Mouse (Mus musculus): ENCODE measurements at regions not wholly inside any gene's neighbourhood (a gene's known extent, or its start where the extent isn't known, plus 50 kb on each side); places are given as distances from the start of the nearest gene placed in this dataset.

GRCm38 (mm10) chr1:77219488-77220321, 295.2 kb downstream of the Epha4 start:
- H3K4me1 ChIP-seq (ENCODE audit: control insufficient read depth, insufficient read depth, insufficient read length) = no peaks in the 10 kb centered on the region
- no peaks in the 10 kb centered on the region for H3K27me3 ChIP-seq (ENCODE audit: control insufficient read depth, insufficient read depth, low read length)
- no peak for DNase-seq (ENCODE audit: low read depth in 1 of 2, low spot score in 2 of 2)
- no peak overlapping the region for H3K4me3 ChIP-seq (ENCODE audit: extremely low read depth, insufficient read depth, insufficient read length)
- no peak for TF ChIP-seq POLR2A (IDR thresholded peaks at IDR 0.05; ENCODE audit: low read depth, low read length)
- WGBS = 62% methylated on average over 3 of the region's 3 CpGs
- H3K27ac ChIP-seq (ENCODE audit: insufficient read depth, low read length) = no peak overlapping the region
- no peaks in the 10 kb centered on the region for H3K36me3 ChIP-seq (ENCODE audit: control insufficient read depth, insufficient read depth, low read length)

- WGBS = 92% methylated on average over 1 of the region's 1 CpGs
- no peaks in the 10 kb centered on the region for H3K27me3 ChIP-seq (ENCODE audit: control insufficient read depth, insufficient read depth, low read length)
- TF ChIP-seq POLR2A (IDR thresholded peaks at IDR 0.05; ENCODE audit: low read depth, low read length) (no peak), CTCF (IDR thresholded peaks at IDR 0.05; ENCODE audit: extremely low read depth, insufficient read depth, insufficient read length, insufficient replicate concordance) (no peak)
- no peak overlapping the region for H3K4me3 ChIP-seq (ENCODE audit: extremely low read depth, insufficient read depth, insufficient read length)
- no peaks in the 10 kb centered on the region for H3K36me3 ChIP-seq (ENCODE audit: control insufficient read depth, insufficient read depth, low read length)
- H3K27ac ChIP-seq (ENCODE audit: insufficient read depth, low read length) = no peak overlapping the region
- DNase-seq (ENCODE audit: low read depth in 1 of 2, low spot score in 2 of 2) = no peak
- H3K4me1 ChIP-seq (ENCODE audit: control insufficient read depth, insufficient read depth, insufficient read length) = no peaks in the 10 kb centered on the region
Observed at GRCm38 (mm10) chr1:77220322-77220590, 294.6 kb downstream of the Epha4 start.

- TF ChIP-seq POLR2A (IDR thresholded peaks at IDR 0.05; ENCODE audit: low read depth, low read length) = no peak
- TF ChIP-seq CTCF (IDR thresholded peaks at IDR 0.05; ENCODE audit: extremely low read depth, insufficient read depth, insufficient read length, insufficient replicate concordance) = no peak
- Histone ChIP-seq H3K4me1 (ENCODE audit: control insufficient read depth, insufficient read depth, insufficient read length) (no peaks in the 10 kb centered on the region), H3K27me3 (ENCODE audit: control insufficient read depth, insufficient read depth, low read length) (no peaks in the 10 kb centered on the region), H3K36me3 (ENCODE audit: control insufficient read depth, insufficient read depth, low read length) (no peaks in the 10 kb centered on the region), H3K27ac (ENCODE audit: insufficient read depth, low read length) (no peak overlapping the region), H3K4me3 (ENCODE audit: extremely low read depth, insufficient read depth, insufficient read length) (no peak overlapping the region)
- DNase-seq (ENCODE audit: low read depth in 1 of 2, low spot score in 2 of 2) = no peak
- 74% methylated on average over 6 of the region's 6 CpGs for WGBS
Observed at GRCm38 (mm10) chr1:77220783-77221182, 294.1 kb downstream of the Epha4 start.

GRCm38 (mm10) chr1:77221900-77222299, 293.0 kb downstream of the Epha4 start:
- TF ChIP-seq POLR2A (IDR thresholded peaks at IDR 0.05; ENCODE audit: low read depth, low read length) = no peak
- TF ChIP-seq CTCF (IDR thresholded peaks at IDR 0.05; ENCODE audit: extremely low read depth, insufficient read depth, insufficient read length, insufficient replicate concordance) = no peak
- H3K4me1 ChIP-seq (ENCODE audit: control insufficient read depth, insufficient read depth, insufficient read length) = no peaks in the 10 kb centered on the region
- no peak overlapping the region for H3K27ac ChIP-seq (ENCODE audit: insufficient read depth, low read length)
- no peak for DNase-seq (ENCODE audit: low read depth in 1 of 2, low spot score in 2 of 2)
- H3K36me3 ChIP-seq (ENCODE audit: control insufficient read depth, insufficient read depth, low read length) = no peaks in the 10 kb centered on the region
- H3K4me3 ChIP-seq (ENCODE audit: extremely low read depth, insufficient read depth, insufficient read length) = no peak overlapping the region
- WGBS = 60% methylated on average over 2 of the region's 2 CpGs
- no peaks in the 10 kb centered on the region for H3K27me3 ChIP-seq (ENCODE audit: control insufficient read depth, insufficient read depth, low read length)

- WGBS = 71% methylated on average over 4 of the region's 4 CpGs
- Histone ChIP-seq H3K27ac (ENCODE audit: insufficient read depth, low read length) (no peak overlapping the region), H3K4me3 (ENCODE audit: extremely low read depth, insufficient read depth, insufficient read length) (no peak overlapping the region), H3K27me3 (ENCODE audit: control insufficient read depth, insufficient read depth, low read length) (no peaks in the 10 kb centered on the region), H3K36me3 (ENCODE audit: control insufficient read depth, insufficient read depth, low read length) (no peaks in the 10 kb centered on the region), H3K4me1 (ENCODE audit: control insufficient read depth, insufficient read depth, insufficient read length) (no peaks in the 10 kb centered on the region)
- TF ChIP-seq CTCF (IDR thresholded peaks at IDR 0.05; ENCODE audit: extremely low read depth, insufficient read depth, insufficient read length, insufficient replicate concordance) (no peak), POLR2A (IDR thresholded peaks at IDR 0.05; ENCODE audit: low read depth, low read length) (no peak)
- DNase-seq (ENCODE audit: low read depth in 1 of 2, low spot score in 2 of 2) = no peak
Observed at GRCm38 (mm10) chr1:77226546-77226945, 288.3 kb downstream of the Epha4 start.

GRCm38 (mm10) chr1:77226991-77227515, 287.8 kb downstream of the Epha4 start:
- WGBS = 38% methylated on average over 12 of the region's 12 CpGs
- H3K27me3 ChIP-seq (ENCODE audit: control insufficient read depth, insufficient read depth, low read length) = no peaks in the 10 kb centered on the region

GRCm38 (mm10) chr1:77227800-77228199, 287.1 kb downstream of the Epha4 start:
- H3K4me1 ChIP-seq (ENCODE audit: control insufficient read depth, insufficient read depth, insufficient read length) = no peaks in the 10 kb centered on the region
- DNase-seq (ENCODE audit: low read depth in 1 of 2, low spot score in 2 of 2) = no peak
- TF ChIP-seq POLR2A (IDR thresholded peaks at IDR 0.05; ENCODE audit: low read depth, low read length) (no peak), CTCF (IDR thresholded peaks at IDR 0.05; ENCODE audit: extremely low read depth, insufficient read depth, insufficient read length, insufficient replicate concordance) (no peak)
- H3K36me3 ChIP-seq (ENCODE audit: control insufficient read depth, insufficient read depth, low read length) = no peaks in the 10 kb centered on the region
- H3K4me3 ChIP-seq (ENCODE audit: extremely low read depth, insufficient read depth, insufficient read length) = no peak overlapping the region
- H3K27me3 ChIP-seq (ENCODE audit: control insufficient read depth, insufficient read depth, low read length) = no peaks in the 10 kb centered on the region
- WGBS = 23% methylated on average over 6 of the region's 6 CpGs
- no peak overlapping the region for H3K27ac ChIP-seq (ENCODE audit: insufficient read depth, low read length)

More at GRCm38 (mm10) chr1:77226991-77227515, 287.8 kb downstream of the Epha4 start:
- no peak for DNase-seq (ENCODE audit: low read depth in 1 of 2, low spot score in 2 of 2)
- H3K36me3 ChIP-seq (ENCODE audit: control insufficient read depth, insufficient read depth, low read length) = no peaks in the 10 kb centered on the region
- no peaks in the 10 kb centered on the region for H3K4me1 ChIP-seq (ENCODE audit: control insufficient read depth, insufficient read depth, insufficient read length)
- TF ChIP-seq POLR2A (IDR thresholded peaks at IDR 0.05; ENCODE audit: low read depth, low read length) = no peak
- no peak for TF ChIP-seq CTCF (IDR thresholded peaks at IDR 0.05; ENCODE audit: extremely low read depth, insufficient read depth, insufficient read length, insufficient replicate concordance)
- no peak overlapping the region for H3K27ac ChIP-seq (ENCODE audit: insufficient read depth, low read length)
- H3K4me3 ChIP-seq (ENCODE audit: extremely low read depth, insufficient read depth, insufficient read length) = no peak overlapping the region

Data from spleen, adult 2 months (tissue).